Mouse (Mus musculus) yolk sac, embryonic 10.5 days (tissue): ENCODE results near the gene Cd93.

ENCODE experiments used
- DNase-seq: peaks from one replicate; pipeline ENCODE4 v3.0.0-alpha.2; 2017; ENCODE audit warnings: low spot score

Cd93 gene

DNA sequence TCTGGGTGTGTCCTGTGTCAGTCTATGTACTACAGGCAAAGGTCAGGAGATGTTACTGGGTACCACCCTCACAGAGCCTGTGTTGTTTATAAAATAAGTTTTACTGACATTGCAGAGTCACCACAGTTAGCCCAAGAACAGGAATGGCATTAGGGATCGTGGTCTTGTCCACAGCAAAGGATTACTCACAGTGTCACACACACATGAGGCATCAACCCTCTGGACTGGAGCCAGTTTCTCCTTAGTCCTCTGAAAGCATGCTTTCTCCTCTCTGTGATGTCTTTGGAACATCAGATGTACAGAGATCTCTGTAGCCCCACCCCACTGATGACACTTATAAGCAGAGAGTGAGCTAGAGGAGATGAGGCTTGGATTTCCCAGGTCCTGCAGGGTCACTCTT is 41.1 kb downstream of the Cd93 start:
- DNase-seq: no peak

- no peak for DNase-seq
Observed at GRCm38 (mm10) chr2:148398901-148399685, 44.3 kb downstream of the Cd93 start.

DNA sequence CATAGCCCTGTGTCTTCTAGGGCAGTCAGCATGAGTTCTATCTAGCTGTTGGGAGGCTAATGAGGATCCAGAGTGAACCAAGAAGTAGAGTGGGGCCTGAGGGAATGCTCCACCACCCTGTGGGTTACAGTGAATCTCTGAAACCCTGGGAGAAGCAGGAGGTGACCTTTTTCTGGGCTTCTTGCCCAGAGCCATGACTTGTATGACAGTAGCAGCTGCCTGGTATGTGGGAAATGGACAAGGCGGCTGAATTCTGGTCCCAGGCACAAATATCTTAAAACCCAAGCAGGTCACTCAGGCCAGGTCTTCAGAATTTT is 45.6 kb downstream of the Cd93 start:
- no peak for DNase-seq

DNA sequence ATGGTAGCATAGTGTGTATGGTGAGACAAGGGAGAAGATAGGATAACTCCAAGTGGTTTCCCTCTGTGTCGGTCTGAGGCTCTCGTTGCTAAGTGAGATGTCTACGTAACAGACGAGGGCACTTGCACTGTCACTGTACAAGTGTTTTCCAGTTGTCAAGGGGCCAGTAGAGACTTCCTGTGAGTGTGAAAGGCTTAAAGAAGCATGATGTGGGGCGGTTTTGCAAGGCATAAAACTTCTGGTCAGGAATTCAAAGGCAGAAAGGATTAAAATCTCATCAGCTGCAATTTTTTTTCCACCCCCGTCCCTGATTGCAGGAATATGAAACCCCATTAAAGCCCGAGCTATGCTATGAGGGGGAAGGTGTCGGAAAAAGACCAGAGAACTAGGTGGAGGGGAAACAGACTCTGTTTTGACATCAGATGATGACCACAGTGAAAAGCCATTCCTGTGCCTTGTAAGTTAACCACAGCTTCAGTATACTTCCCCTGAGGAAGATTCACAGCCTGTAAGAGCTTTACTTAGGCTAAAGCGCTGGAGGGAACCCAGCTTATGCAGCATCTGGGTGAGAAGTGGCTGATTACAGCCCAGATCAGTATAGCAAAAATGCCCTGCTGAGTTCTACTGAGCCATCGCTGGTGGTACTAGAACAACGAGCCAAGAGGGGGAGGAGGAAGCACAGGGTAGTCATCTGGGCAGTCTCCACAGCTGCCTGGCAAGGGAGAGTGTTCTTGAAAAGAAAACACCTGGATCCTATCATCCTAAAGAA is 46.2 kb downstream of the Cd93 start:
- DNase-seq: no peak

DNA sequence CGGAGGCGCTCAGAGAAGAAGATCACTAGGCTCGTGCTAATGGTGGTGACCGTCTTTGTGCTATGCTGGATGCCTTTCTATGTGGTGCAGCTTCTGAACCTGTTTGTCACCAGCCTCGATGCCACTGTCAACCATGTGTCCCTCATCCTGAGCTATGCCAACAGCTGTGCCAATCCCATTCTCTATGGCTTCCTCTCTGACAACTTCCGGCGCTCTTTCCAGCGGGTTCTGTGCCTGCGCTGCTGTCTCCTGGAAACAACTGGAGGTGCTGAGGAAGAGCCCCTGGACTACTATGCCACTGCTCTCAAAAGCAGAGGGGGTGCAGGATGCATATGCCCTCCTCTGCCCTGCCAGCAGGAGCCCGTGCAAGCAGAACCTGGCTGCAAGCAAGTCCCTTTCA is 47.2 kb downstream of the Cd93 start:
- DNase-seq: no peak

GRCm38 (mm10) chr2:148395131-148396051 is 48.0 kb downstream of the Cd93 start, which contains the start of gene Sstr4:
Gene Sstr4 (plus strand): TSS chr2:148395344.
- DNase-seq: no peak

DNA sequence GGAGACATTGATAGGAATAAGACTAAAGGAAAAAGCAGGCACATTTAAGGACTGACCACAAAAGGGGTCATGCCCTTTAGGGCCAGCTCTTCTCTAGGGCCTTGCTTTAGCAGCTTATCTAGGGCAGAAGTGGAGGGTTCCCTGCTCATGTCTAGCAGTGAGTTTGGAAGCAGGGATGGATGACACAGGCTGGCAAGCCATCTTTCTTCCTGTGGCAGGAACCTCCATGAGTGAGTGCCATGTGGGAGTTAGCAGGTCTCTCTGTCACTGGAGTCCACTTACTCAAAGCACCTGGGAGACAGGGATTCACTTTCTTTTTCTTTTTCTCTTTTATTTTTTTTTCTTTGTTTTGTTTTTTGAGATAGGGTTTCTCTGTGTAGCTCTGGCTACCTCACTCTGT is 49.5 kb downstream of the Cd93 start:
- DNase-seq: no peak

DNA sequence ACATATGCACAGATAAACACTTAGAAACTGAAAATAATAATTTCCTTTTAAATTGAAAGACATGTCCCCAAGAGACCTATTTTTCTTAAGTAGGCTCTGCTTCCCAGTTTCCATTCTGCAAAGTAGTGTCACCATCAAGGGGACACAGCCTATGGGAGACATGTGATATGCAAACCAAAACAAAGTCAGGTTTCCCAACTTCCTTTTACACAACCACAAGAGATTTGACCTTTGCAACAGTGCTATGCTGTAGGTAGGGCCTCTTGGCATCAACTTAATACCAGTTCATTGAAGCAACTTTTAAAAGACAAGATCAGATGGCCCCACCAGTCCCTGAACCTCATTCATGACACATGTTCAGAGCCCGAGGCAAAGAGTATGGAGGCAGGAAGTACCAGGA is 50.2 kb downstream of the Cd93 start:
- DNase-seq: no peak

DNA sequence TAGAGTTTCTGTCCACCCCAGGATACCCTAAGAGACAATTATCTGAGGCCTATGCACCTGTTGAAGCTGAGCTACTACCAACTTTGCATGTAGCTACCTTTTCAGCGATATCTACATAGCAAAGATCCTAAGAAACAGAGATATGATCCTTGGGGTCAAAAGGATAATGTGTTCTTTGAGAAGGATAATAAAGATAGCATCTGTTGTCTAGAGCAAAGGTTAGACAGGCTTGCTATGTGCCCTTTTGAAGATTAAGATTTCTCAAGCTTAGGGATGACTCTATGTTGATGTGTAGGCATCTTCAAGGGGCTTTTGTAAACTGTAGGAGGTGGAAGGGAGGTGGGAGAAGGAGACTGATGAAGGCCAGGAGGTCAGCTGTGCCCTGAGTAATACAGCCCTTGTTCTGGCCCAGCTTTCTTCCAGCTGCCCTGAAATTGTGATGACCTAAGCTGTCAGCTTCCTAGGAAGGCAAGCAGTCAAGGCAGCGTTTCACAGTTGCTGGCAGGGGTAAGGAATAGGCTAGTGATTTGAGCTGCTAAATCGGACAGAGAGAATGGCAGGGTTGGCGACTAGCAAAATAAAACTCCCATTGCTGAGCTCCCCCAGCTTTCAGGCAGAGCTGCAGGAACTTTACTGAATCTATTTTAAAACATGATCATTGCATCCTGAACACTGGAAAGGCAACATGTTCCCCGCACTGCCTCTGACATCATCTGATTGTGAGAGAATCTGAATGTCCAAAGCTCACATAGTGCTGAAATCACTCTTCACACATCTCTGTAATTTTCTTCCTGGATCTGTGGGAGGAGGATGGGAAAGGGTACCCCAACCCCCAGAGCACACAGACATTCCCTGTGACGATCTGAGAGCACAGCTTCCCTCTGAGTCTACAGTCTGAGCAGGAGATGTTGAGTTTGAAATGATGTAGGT is 55.4 kb downstream of the Cd93 start:
- DNase-seq: no peak

DNA sequence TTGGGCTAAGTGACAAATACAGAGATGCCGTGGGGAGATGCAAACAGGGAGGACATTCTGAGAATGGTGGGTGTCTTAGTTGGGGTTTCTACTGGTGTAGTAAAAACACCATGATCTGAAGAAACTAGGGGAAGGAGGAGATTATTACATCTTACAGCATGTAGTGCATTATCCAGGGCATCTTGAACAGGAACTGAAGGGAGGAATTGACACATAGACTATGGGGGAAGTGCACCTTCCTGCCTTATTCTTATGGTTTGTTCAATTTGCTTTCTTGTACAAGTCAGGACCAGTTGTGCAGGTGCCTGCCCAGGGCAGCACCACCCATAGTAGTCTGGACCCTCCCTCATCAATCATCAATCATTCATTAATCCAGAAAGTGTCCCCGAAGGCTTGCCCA is 56.4 kb downstream of the Cd93 start:
- DNase-seq: no peak
